Mouse (Mus musculus): ENCODE measurements around the gene Vps29. TPM values are rescaled to one million over a fixed set of nuclear protein-coding genes. Genes with fewer than 3 reads are reported as not detected.
A peak's percentile ranks its signal among the peaks of the same experiment; 100 is the strongest.

Vps29 gene
- polyA plus RNA-seq, 1 experiment: not detected

DNA sequence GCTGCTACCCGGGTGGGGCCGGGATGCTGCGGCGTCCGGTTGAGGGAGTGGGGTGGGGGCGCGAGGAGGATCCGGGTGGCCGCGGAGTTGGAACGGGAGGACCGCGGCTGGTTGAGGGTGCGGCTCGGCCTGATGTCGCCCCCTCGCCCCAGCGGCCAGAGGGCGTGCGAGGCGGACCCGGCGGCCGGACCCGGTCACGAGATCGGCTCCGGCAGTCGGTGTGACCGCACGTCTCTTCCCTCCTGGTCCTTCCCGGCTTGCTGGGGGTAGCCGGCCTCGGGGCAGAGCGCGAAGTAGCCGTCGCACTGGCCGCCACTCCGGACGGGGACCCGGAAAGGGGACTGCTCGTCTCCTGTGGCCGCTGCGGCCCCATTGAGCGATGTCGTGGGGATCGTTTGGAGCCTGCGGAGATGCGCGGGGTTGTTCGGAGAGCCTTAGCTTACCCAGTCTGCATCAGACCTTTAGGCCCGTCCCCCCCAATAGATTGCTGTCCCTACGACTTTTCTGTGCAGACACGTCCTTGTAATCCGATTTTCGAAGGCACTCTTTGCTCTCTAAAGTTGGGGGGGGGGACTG, 411 bp downstream of the Vps29 start:
- TF ChIP-seq POLR2A (IDR thresholded peaks at IDR 0.05; ENCODE audit: insufficient read depth, low read depth, low read length) (no peak), CTCF (IDR thresholded peaks at IDR 0.05; ENCODE audit: insufficient read depth, low read depth, low read length) (no peak)
- peaks cover 5% of the 10 kb centered on the region for H3K4me1 ChIP-seq (ENCODE audit: control insufficient read depth, insufficient read depth, low read length)
- peak overlapping the region; percentile 63 for H3K27ac ChIP-seq (ENCODE audit: insufficient read depth, low read depth, low read length)
- under 1% methylated on average over 57 of the region's 57 CpGs for WGBS
- peak overlapping the region; percentile 73 for H3K4me3 ChIP-seq (ENCODE audit: insufficient read depth, low read depth, low read length)

- Histone ChIP-seq H3K4me1 (ENCODE audit: control insufficient read depth, insufficient read depth, low read length) (peaks cover 2% of the 10 kb centered on the region; the same call in 1 of the 2 replicates), H3K4me3 (ENCODE audit: insufficient read depth, low read depth, low read length) (peak within 1 kb of the TSS; percentile 92), H3K27ac (ENCODE audit: insufficient read depth, low read depth, low read length) (peak within 1 kb of the TSS; percentile 79)
- TF ChIP-seq CTCF (IDR thresholded peaks at IDR 0.05; ENCODE audit: insufficient read depth, low read depth, low read length) (no peak), POLR2A (IDR thresholded peaks at IDR 0.05; ENCODE audit: insufficient read depth, low read depth, low read length) (no peak)
- WGBS: under 1% methylated on average over 31 of the region's 46 CpGs
Observed at GRCm38 (mm10) chr5:122371591-122372191, 17.5 kb downstream of the Vps29 start, which contains the start of gene Gpn3. Gene Gpn3, plus strand, starts transcription at chr5:122371876.

DNA sequence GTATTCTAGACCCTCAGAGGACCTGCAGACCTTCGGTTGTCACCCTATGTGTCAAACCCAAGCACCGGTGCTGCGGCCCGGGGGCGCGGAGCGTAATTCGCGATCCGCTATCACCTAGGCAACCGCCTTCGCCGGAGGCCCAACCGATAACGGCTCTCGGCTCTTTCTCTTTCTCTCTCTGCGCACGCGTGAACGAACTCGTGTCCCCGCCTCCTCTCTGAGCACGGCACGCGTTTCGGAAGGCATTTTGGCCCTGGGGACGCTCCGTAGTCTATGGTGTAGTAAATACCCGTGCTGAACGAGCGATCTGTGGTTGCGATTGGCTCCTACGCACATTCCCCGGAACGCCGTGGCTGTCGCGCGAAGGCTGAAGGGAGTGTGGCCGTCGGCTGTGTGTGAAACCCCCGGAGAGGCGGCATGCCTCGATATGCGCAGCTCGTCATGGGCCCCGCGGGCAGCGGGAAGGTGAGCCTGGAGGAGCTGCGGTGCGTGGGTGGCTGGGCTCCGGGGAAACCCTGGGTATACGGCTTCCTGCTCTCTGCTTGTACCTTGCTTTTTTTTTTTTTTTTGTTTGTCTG, 18.1 kb downstream of the Vps29 start, which contains the start of gene Fam216a:
Fam216a (minus strand) TSS at position 173 of the 578 bp plus-strand sequence.
- under 1% methylated on average over 53 of the region's 53 CpGs for WGBS
- TF ChIP-seq POLR2A (IDR thresholded peaks at IDR 0.05; ENCODE audit: insufficient read depth, low read depth, low read length) (peak; percentile 57; the same call in 1 of the 2 replicates), CTCF (IDR thresholded peaks at IDR 0.05; ENCODE audit: insufficient read depth, low read depth, low read length) (no peak)
- peak within 1 kb of the TSS; percentile 79 for H3K27ac ChIP-seq (ENCODE audit: insufficient read depth, low read depth, low read length)

DNA sequence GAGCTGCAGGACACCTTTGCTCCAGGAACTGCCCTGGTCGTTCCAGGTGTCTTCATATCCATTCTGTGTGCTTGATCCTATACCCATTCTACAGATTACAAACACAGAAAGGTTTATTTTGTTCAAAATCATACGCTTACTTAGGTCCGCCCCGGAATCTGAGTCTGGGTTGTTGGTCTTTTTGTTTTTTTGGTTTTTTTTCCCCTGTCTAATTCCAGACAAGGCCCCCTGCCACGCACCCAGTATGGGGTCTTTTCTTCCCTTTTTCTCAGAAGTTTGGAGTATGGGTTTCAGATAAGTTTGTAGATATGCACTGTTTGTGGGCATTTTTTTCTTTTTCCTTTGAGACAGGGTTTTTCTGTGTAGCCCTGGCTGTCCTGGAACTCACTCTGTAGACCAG, 18.7 kb downstream of the Vps29 start:
- no peak overlapping the region for H3K27ac ChIP-seq (ENCODE audit: insufficient read depth, low read depth, low read length)
- 4% methylated on average over 5 of the region's 5 CpGs for WGBS
- peaks cover 2% of the 10 kb centered on the region; the same call in 1 of the 2 replicates for H3K4me1 ChIP-seq (ENCODE audit: control insufficient read depth, insufficient read depth, low read length)
- TF ChIP-seq POLR2A (IDR thresholded peaks at IDR 0.05; ENCODE audit: insufficient read depth, low read depth, low read length) (no peak), CTCF (IDR thresholded peaks at IDR 0.05; ENCODE audit: insufficient read depth, low read depth, low read length) (no peak)
- H3K4me3 ChIP-seq (ENCODE audit: insufficient read depth, low read depth, low read length): peak overlapping the region; percentile 92

More for the DNA sequence above, 18.1 kb downstream of the Vps29 start, which contains the start of gene Fam216a:
- peak within 1 kb of the TSS; percentile 92 for H3K4me3 ChIP-seq (ENCODE audit: insufficient read depth, low read depth, low read length)
- H3K4me1 ChIP-seq (ENCODE audit: control insufficient read depth, insufficient read depth, low read length): peaks cover 2% of the 10 kb centered on the region; the same call in 1 of the 2 replicates

DNA sequence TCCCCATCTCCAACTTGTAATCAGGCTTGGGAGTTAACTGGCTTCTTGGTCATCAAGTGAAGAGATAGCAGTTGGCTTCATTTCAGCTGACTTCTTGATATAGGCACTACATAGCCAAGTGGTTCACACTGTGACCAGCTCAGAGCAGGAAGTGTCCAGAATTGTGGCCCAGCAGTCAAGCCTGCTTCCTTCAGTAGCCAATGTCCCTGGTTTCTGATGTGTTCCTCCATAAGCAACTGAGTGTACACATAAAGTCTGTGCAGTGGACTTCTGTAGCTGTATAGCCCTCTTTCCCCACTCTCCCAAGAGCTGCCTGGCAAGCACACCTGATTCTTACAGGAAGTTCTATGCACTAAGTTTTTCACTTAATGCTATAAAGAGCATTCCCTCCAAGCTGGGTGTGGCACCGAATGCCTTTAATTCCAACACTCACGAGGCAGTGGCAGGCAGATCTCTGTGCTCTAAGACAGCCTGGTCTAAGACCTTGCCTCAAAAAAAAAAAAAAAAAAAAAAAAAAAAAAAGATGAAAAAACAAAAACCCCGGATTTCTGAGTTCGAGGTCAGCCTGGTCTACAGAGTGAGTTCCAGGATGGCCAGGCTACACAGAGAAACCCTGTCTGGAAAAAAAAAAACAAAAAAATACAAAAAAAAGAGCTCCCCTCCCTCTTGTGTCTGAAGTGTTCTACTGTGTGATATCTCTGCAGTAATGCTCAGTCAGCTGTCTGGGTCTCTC, 23.1 kb downstream of the Vps29 start:
- no peaks in the 10 kb centered on the region; the same call in 1 of the 2 replicates for H3K4me1 ChIP-seq (ENCODE audit: control insufficient read depth, insufficient read depth, low read length)
- WGBS: 92% methylated on average over 4 of the region's 4 CpGs

DNA sequence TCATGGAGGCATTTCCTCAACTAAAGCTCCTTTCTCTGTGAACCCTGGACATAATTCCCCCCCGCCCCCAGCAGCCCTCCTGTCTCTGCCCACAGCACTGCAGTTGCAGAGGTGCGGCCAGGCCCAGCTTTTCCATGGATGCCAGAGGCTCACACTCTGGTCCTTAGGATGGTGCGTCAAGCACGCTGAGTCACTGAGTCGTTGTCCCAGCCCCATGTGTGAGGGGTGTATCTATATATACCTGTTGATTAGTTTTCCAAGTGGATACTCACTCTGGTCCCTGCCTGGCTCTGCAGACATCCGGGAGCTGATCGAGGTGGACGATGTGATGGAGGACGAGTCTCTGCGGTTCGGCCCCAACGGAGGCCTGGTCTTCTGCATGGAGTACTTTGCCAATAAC, 24.0 kb downstream of the Vps29 start:
- Histone ChIP-seq H3K4me3 (ENCODE audit: insufficient read depth, low read depth, low read length) (no peak overlapping the region), H3K27ac (ENCODE audit: insufficient read depth, low read depth, low read length) (no peak overlapping the region), H3K4me1 (ENCODE audit: control insufficient read depth, insufficient read depth, low read length) (no peaks in the 10 kb centered on the region; the same call in 1 of the 2 replicates)
- no peak for TF ChIP-seq CTCF (IDR thresholded peaks at IDR 0.05; ENCODE audit: insufficient read depth, low read depth, low read length)
- TF ChIP-seq POLR2A (IDR thresholded peaks at IDR 0.05; ENCODE audit: insufficient read depth, low read depth, low read length): no peak
- 94% methylated on average over 12 of the region's 12 CpGs for WGBS

More for the DNA sequence above, 23.1 kb downstream of the Vps29 start:
- Histone ChIP-seq H3K27ac (ENCODE audit: insufficient read depth, low read depth, low read length) (no peak overlapping the region), H3K4me3 (ENCODE audit: insufficient read depth, low read depth, low read length) (no peak overlapping the region)
- TF ChIP-seq CTCF (IDR thresholded peaks at IDR 0.05; ENCODE audit: insufficient read depth, low read depth, low read length): no peak

GRCm38 (mm10) chr5:122379374-122380155, 25.4 kb downstream of the Vps29 start:
- no peak overlapping the region for H3K27ac ChIP-seq (ENCODE audit: insufficient read depth, low read depth, low read length)
- H3K4me3 ChIP-seq (ENCODE audit: insufficient read depth, low read depth, low read length): no peak overlapping the region
- TF ChIP-seq CTCF (IDR thresholded peaks at IDR 0.05; ENCODE audit: insufficient read depth, low read depth, low read length) (peak; percentile 71), POLR2A (IDR thresholded peaks at IDR 0.05; ENCODE audit: insufficient read depth, low read depth, low read length) (no peak)
- no peaks in the 10 kb centered on the region for H3K4me1 ChIP-seq (ENCODE audit: control insufficient read depth, insufficient read depth, low read length)
- 49% methylated on average over 11 of the region's 11 CpGs for WGBS

GRCm38 (mm10) chr5:122390006-122390405, 35.8 kb downstream of the Vps29 start:
- Histone ChIP-seq H3K4me3 (ENCODE audit: insufficient read depth, low read depth, low read length) (no peak overlapping the region), H3K4me1 (ENCODE audit: control insufficient read depth, insufficient read depth, low read length) (peaks cover 9% of the 10 kb centered on the region; the same call in 1 of the 2 replicates), H3K27ac (ENCODE audit: insufficient read depth, low read depth, low read length) (no peak overlapping the region)
- WGBS: 91% methylated on average over 5 of the region's 5 CpGs
- TF ChIP-seq CTCF (IDR thresholded peaks at IDR 0.05; ENCODE audit: insufficient read depth, low read depth, low read length) (no peak), POLR2A (IDR thresholded peaks at IDR 0.05; ENCODE audit: insufficient read depth, low read depth, low read length) (no peak)

Measured in olfactory bulb, adult 2 months (tissue).